Mouse (Mus musculus): ENCODE results near the gene Rab9. TPM values are rescaled to one million over a fixed set of nuclear protein-coding genes. Genes with fewer than 3 reads are reported as not detected.

The Rab9 gene
- total RNA-seq, 2 experiments from 2014 or later, result 14.3 to 14.6 TPM

DNA sequence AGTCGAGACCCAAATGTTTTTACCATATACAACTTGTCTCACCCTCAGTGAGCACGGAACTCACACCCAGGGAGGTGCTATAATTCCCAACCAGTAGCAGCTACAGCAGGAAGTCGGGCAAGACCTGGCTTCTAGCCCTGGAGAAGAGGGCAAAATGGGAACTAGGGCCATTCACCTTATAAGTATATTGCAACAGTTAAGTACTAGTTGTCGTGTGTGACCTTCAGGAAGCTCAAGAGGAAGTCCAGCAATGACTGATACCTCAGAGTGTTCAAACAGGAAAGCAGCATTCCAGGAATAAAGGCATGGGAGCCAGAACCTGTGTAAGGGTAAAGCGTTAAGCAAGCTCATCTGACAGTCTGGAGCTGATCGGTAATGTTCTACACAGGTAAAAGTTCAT is 26.1 kb downstream of the Rab9 start:
- no peak for DNase-seq

GRCm38 (mm10) chrX:166444552-166444951 is 35.1 kb downstream of the Rab9 start:
- DNase-seq, result no peak

DNA sequence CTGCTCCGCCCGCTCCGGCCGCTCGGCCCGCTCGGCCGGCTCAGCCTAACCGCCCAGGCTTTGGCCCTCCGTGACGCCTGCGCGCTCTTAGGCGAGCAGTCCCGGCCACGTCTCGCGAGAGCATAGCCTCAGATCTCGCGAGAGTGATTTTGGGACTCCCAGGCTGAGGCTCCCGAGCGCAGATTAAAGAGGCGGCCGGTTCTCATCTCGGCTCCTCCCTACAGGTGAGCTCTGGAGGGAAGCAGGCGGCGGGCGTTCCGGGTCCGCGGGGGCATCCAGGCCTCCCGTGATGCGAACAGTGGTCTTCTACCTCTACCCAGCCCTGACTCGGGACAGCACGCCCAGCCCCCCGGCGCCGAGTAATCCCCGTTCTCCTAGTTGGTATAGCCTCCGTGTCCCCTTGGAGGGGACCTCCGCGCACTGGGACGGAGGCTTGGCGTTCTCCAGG is 39.0 kb downstream of the Rab9 start, which contains the start of gene Ofd1:
Gene Ofd1 (minus strand): TSS at position 89 of the 448 bp plus-strand sequence.
- DNase-seq, result peak; percentile 86

- DNase-seq, result no peak
These were observed 39.5 kb downstream of the Rab9 start, which contains the start of gene Trappc2 for GRCm38 (mm10) chrX:166440036-166440615. Gene Trappc2 (plus strand): TSS chrX:166440574.

GRCm38 (mm10) chrX:166434812-166435211 is 44.9 kb downstream of the Rab9 start:
- DNase-seq, result no peak

GRCm38 (mm10) chrX:166416196-166416595 is 63.5 kb downstream of the Rab9 start:
- DNase-seq, result no peak

DNA sequence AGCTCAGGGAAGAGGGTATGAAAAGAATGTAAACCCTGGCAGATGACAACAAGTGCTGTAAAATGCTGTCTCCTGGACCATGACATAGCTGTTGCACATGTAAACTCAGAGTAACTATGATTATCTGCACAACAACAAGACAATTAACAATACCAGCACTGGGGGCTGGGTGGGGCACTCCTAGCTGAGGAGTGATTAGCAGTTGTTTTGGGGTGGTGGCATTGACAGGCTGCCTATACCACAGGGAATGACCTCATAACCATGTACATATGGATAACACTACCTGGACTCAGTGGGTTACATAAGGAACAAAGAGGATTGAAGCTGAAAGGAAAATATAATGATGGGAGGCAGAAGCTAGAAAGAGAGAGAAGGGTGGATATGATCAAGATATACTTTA is 71.8 kb downstream of the Rab9 start:
- no peak for DNase-seq

Other genes starting within 250 kb of the Rab9 start
- gene Gpm6b, start 241.0 kb downstream of the Rab9 start, total RNA-seq (2021), result 1 to 10 TPM; 5.1 to 5.9 TPM
- 10 to 100 TPM; 13.7 to 18.0 TPM for gene Trappc2, start 39.3 kb downstream of the Rab9 start, total RNA-seq (2021)
- 1 to 10 TPM; 4.1 to 4.8 TPM for gene Ofd1, start 39.2 kb downstream of the Rab9 start, total RNA-seq (2021)
- gene Tceanc, start 38.7 kb upstream of the Rab9 start, total RNA-seq (2021), result 1 to 10 TPM; 1.7 to 2.0 TPM
- 1 to 10 TPM in 1 of 2 experiments, under 1 TPM in 1; 0.51 to 1.2 TPM for gene Egfl6, start 105.9 kb upstream of the Rab9 start, total RNA-seq (2021)